Mouse (Mus musculus) embryo, embryonic 10.5 days (tissue): ENCODE results near the gene Lsm12.
A peak's percentile ranks its signal among the peaks of the same experiment; 100 is the strongest.

Experiments
- DNase-seq: peaks from one replicate; pipeline ENCODE4 v3.0.0-alpha.2; 2015; ENCODE audit warnings: low spot score

The Lsm12 gene

DNA sequence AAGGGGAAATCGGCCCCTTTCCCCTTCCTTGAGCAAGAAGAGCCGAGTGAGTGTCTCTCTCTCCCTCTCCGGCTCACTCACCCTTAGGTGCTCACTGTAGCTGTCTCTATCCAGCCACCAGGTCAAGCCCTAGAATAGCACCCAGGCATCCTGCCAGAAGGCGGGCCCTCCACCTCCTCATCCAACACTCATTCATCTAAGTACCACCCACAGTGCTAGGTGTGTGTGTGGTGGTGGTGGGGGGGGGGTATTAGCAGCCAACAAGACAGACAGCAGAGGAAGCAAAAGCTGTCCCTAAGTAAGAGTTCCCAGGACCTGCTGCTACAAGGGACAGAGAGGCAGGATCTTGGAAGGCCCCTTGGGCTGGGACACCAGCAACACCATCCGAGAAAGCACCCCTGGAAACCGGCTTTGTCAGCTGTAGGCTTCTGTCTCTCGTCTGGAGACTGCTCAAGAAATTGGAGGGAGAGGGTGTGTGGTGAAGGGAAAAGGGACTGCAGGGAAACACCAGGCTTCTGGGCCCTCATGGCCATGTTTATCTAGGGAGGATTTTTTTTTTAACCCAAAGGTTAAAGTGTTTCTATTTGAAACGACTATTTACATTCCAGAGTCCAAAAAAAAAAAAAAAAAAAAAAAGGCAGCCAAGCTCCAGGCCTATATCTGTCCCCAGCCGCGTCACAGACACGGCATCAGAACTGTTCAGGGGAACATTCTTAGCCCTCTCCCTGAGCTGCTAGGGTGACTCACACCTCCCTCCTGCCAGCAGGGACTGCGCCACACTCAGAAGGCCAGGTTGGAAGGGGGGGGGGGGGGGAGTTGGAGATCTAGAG is 31.2 kb upstream of the Lsm12 start:
- DNase-seq = no peak

DNA sequence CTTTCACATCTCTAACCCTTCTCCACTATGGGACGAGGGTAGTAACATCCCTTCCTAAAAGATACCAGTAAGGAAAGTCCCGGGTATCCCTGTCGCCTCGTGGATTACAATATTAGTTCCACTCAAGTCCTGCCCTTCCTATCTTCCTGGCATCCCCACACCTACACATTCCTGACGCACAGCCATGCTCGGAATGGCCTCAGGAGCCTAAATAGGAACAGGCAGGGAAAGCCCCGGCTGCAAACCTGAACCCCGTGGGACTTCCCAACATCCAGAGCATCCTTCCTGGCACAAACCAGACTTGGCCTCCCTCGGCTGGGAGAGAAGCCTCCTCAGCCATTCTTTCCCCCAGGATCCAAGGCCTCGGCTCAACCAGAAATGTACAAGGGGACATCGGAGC is 30.4 kb upstream of the Lsm12 start:
- DNase-seq = no peak

DNA sequence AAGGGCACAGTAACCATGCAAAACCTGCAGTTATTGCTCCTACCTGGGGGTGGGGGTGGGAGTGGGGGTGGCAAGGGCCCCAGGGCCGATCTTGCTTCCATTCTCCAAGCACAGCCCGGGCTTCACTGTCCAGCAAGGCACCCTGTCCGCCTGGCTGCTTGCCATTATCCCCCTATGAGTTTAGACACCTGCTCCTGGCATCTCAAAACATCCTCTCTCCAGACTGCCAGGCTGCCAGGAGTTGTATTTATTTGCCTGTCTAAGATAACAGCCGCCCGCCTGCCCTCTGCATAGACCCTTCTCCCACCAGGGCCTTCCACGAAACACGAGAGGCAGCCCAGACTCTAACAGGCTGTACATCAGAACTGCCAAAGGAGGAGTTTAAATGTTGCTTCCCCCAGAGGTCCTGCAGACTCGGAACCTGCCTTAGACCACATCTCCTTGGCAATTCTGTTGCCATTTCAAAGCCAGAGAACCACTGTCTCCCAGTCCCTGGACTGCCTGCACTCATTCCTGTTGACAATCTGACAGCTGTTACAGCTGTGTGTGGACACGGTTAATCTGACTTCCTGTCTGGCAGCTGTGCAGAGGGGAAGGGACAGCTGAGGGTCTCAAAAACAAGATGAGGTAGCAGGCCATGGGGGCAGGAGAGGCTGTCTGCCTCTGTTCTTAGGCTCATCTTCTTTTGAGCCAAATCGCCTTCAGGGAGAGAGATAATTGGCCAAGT is 29.5 kb upstream of the Lsm12 start:
- peak; percentile 36 for DNase-seq

DNA sequence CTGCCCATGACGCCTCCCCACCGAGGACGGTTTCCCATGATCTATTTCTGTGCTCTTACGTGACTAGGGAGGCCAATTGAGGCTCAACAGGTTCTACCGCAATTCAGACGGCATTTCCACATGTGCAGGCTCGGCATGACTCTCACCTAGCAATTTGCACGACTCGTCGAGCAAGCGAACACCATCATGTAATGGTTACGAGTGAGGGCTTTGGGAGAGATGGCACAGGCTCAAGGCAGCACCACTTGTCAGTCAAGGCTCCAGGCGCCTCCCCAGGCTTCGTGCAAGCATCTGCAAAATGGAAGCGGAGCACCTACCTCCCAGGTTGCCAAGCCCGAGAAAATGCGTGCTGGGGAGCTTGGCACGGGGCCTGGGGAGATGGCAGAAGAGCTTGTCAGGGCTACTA is 26.8 kb upstream of the Lsm12 start:
- no peak for DNase-seq

DNA sequence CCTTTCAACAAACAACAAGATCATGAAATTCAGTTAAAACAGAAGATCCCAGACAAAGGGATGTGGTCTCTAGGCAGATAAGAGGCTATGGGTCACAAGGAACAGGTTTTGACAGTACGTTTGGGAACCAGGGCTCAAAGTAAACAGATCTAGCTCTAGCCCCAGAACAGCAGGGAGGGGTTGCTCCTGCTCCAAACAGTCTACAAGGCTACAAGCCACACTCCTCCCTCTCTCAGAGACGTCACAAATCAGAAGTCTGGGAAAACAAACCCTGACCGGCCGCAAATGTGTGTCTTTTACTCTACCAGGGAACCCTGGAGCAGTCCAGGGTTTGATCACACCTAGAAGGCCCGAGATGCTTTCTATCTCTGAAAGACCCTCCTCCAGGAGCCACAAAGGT is 25.9 kb upstream of the Lsm12 start:
- DNase-seq = no peak

DNA sequence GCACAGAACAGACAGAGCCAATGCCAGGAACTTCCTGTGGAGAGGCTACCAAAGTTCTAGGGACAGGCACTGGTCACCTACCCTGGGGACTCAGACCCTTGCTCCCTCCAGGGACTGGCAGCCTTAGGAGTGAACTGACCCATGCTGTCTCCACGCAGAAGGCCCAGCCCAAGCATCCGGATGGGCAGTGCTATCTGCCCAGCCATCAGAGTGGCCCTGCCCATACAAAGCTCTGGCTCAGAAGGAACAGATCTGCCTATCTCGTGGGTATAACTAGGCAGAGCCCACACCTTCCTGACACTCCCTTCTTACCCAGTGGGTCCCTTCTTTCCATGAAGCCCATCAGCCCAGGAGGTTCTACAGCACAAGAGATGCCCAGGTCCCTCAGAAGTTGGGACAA is 25.1 kb upstream of the Lsm12 start:
- no peak for DNase-seq

DNA sequence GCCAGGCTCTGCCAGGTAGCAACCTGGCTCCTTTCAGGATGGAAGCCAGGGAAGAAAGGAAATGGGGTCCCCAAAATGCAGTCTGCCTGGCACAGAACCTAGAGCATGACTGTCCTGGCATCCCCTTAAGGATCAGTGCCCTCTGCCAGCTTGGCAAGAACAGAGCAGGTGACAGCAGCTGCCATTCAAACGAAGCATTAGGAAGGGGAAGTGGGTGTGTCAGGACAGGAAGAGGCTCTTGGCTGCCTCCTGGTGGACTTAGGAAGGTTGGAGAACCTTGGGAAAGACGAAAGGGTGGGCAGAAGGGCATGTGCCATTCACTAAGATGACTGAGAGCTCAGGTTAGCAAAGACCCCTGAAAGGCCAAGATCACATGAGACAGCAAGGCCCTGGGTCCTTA is 24.6 kb upstream of the Lsm12 start:
- DNase-seq = no peak

DNA sequence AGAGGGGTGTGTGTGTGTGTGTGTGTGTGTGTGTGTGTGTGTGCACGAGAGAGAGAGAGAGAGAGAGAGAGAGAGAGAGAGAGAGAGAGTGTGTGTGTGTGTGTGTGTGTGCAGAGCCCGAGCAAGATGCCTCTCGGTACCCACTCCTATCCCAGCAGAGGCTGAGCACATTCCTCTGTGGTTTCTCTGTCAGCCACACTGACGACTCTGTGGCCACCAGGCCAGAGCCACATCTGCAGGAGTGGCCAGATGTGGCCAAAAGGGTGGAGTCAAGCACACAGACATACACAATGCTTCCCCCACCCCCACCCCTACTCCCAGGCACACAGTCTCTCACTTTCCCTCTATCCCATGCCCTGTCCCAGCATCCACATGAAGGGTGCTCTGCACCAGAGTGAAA is 23.8 kb upstream of the Lsm12 start:
- DNase-seq = no peak

DNA sequence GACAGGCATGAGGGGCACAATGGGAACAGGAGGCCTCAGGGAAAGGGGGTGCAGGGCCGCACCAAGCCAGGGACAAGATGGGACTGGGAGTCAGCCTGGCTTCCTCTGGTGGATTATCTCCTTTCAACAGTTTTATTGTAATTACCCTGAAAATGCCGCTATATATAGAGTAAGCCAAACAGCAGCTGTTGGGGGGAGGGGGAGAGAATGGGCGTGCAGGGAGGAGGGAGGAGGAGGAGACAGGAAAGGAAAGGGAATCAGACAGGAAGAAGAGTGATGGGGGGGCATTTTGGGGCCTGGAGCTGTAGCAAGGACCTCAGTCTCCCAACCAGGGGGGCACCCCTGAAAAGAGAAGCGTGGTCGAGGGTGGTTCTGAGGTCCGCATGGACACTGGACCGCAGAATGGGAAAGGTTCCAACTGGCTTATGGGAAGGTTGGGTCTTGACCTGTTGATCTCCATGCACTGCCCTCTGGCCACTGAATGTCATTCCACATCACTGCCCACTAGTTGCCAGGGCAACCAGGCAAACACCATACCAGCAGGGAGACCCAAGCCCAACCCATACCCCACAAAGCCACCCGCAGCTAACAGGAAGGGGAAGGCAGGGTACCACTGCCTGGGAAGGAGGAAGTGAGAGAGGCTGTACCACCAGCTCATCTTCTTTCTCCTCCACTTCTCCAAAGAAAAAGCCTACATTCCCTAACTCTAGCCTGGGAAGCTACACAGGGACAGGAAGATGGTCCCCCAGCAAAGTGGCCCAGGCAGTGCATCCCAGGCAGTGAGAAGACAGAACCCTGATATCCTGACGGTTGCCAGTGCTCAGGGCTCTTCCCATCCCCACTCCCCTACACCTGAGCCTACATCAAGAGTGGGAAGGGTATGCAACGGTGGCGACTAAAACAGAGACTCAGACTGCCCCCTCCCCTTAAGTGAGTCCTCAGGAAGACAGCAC is 23.0 kb upstream of the Lsm12 start:
- DNase-seq = peak; percentile 78

DNA sequence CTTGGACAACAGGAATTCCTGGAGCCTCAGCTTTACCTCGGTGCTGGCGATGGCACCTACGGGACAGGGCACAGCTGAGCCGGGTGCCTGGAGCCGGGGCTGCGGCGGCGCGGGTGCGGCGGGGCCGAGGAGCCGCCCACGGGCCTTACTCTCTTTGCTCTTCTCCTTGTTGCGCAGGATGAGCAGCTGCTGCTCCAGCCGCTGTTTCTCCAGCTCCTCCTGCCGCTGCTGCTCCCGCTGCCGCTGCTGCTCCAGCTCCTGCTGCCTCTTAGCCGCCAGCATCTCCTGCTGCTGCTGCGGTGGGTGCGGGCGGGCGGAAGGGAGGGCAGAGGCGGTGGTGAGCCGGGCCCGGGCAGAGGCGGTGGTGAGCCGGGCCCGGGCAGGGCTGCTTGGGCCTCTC is 21.4 kb upstream of the Lsm12 start:
- DNase-seq = no peak

DNA sequence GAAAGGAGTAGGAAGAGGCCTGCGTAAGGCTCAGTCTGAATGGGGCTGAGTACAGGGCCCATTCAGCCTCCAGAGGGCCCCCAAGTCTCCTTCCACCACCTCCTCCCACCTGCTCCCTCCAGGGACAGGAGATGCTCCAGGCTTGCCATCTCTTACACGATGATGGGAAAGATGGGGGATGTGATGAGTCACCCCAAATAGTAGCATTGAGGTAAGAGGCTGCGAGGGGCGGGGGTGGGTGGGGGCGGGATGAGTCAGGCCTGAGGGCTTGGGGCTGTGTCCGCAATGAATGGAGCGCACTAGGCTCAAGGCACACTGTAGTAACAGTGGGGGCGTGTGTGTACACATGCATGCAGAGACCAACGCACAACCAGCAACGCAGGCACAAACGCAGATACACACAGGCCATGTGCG is 16.3 kb upstream of the Lsm12 start:
- no peak for DNase-seq

DNA sequence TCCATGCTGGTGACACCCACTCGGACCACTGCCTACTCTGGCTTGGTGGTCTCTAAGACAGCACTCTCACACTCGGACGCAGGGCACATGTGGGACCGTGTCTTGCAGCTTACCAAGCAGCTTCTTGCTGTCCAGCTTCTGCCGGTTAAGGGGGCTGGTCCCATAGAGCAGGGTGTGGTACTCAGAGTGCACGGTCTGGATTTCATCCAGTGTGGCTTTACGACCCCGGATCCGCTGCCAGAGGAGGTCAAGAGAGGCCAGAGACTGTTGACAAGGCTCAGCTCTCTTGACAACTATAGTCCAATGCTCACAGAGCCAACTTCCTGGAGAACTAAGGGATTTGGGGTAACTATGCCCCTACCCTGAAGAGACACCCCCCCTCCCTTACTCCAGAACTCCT is 14.8 kb upstream of the Lsm12 start:
- DNase-seq = no peak

DNA sequence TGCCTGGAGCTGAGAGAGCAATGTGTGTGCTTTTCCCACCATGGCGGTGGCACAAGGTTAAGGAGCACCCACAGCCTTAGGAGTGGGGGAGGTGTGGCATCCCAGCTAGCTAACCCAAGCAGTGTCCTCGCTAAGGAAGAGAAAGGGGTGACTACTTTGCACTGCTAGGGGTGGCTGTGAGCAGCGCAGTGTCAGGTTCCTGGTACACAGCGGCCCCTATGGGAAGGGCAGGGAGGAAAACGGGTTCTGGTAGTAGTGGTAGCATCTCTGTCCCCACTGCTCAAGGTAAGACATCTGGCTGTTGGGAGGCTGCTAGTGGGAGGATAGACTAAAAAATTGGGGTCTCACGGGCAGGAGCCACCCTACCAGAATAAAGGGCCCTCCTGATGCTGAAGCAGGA is 13.1 kb upstream of the Lsm12 start:
- no peak for DNase-seq

DNA sequence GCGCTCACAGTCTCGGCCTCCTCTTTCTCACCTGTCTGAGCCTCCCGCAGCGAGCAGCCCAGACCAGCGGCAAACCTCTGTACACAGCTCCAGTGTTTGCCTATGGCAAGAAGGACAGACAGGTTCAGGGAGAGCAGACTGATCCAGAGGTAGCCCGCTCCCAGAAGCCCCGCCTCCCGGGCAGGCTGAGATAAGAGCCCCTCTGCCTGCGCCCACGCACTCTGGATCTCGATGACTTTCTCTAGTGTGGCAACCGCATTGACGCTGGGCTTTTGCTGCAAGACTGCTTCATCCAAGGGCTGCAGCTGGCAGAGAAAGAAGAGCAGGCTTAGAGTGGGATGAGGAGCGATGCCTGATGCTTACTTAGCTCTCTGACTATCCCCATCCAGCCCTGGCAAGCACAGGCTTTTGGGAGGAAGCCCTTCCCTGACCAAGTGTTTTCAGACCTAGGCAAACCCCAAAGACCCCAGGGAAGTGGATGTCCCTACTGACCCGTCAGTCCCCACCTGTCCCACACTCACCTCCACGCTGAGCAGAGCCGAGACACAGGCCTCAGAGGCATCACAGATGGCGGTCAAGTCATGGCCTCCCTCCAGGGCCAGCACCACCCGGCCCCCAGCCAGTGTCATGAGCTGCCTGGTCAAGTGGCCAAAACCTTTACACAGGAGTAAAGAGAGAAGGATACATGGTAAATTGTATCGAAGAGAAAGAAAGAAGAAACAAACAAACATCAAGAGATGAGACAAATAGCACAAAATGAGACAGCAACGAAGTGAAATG is 11.1 kb upstream of the Lsm12 start:
- no peak for DNase-seq

DNA sequence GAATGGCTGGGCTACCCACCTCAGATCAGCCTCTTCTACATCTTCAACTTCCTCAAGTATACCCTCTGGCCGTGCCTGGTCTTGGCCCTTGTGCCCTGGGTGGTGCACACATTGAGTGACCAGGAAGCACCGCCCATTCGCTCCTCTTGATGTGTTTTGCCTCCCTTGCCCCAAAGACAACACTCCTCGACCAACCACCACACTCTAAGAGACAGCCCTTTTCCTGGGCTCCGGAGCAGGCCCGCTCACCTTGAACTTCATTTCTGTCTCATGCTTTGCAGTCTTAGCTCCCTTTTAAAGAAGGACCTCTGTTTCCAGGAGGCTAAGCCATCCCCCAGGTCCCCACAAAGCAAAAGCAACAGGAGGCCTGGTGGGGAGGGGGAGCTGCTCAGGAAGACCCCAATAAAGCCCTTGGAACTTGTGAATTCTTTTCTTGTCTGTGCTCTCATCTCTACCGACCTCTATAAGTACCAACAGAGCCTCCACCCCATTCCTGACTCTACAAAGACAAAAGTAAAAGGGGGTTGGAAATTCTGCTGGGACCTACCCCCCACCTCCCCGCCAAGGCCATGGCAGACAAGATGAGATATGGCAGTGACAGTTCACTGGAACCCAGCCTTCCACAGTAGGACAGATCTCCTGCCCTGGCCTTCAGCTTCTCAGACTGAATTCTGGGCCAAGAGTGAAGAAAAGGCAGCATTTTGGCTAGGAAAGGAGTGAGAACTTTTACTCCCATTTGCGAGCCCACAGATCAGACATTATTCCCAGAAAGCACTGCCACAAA is 8.8 kb upstream of the Lsm12 start:
- DNase-seq = no peak

DNA sequence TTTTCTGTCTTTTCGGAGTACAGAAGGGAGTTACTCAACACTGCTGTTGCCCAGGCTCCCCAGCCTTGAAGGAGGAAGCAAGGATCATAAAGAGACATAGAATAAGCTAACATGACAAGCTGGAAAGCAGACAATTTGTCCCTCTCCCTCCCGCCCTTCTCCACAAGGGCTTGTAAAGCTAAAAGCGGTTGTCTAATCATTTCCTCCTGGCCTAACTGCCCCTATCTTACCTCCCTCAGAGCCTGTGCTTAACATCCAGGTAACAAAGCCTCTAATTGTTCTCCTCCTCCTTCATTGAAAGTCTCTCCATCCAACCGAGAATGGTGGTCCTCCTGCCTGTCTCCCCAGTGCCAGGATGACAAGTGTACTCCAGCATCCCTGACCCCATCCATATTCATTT is 5.8 kb upstream of the Lsm12 start:
- no peak for DNase-seq

DNA sequence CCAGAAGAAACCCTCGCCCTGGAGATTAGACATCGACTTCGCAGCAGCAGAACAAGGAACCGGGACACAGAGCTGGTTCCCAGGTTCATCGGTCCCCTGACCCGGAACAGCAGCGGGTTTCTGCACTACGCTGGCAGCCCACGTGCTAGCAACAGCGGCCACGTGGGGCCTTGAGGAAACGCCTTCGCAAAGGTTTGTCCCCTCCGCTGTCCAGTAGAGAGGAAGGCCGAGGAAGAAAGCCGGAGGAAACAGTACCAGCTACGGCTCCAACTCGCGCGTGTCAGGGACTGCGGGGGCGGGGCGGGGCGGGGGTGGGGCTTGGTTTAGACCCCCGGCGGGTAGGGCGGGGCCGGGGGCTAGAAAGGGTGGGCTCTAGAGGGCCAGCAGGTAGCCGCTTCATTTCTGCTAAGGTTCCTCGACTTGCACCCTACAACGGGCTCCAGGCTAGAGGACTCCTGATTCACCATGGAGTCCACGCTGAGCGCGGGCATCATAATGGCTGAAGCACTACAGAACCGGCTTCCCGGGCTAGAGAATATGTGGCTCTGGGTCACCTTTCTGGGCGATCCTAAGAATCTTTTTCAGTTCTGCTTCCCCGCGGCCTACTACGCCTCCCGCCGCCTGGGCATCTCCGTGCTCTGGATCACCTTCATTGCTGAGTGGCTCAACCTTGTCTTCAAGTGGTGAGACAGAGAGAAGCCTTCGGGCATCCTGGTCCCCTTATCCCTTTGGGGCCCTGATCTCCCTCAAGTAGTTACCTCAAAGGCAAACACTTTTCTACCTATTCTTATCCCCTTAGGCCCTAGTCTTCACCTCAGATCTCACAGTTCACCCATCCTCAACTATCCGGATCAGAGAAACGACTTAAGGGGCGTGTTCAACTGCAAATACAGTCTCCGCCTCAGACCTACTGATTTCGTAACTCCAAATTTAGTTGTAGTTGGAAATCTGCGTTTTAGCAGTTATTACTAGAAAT is 4.7 kb upstream of the Lsm12 start, which contains the start of gene G6pc3:
G6pc3 (plus strand) TSS at position 160 of the 976 bp plus-strand sequence.
- DNase-seq = peak; percentile 96

DNA sequence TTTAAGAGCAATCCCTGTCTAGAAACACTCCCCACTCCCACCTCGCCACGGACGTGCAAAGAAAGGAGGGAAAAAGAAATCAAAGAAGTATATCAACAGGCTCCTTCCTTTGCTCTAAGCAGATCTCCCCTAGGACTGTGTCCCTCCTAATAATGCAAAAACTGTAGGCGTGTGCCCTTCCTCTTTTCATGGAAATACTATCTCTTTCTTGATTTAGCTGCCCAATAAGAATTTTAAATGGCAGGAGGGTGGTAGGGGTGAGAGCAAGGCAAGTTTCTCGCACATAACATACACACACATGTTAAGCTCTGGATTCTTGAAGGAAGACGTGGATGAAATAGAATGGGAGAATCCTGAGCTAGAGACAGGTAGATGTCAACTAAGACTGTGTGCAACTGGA is 3.9 kb upstream of the Lsm12 start:
- no peak for DNase-seq

DNA sequence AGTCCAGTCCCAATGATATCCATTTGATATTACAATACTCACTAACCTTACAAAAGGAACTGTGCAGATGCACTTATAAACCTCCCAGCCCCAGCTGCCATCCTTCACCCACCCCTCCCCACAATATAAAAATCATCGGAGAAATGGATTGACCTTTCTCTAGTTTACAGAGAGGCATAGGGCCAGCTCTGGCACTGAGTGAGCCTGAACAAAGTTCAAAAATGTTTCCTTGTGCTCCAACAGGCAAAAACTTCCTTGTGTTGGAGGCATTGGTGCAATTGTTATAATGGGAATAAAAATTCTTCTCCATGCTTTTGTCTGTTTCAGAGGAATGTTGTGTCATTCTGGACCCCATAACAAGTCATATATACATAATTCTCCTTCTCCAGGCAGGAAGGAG is 1.1 kb upstream of the Lsm12 start:
- DNase-seq = no peak

DNA sequence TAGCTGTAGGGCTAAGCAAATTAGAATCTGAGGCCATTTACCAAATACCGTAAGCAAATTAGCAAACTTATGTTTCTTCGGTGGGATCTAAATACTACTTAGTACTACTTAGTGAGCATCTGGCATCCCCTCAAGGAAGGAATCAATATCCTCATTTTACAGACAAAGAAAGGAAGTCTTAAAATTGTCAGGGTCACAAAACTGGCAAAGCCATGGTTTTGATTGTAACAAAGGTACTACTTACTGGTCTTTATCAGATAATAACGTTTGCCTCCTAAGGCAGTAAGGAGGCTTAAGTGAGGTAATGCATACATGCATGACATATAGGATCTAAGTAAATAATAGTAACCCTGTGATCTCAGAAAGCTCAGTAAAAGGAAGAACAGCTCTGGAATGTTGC is 581 bp upstream of the Lsm12 start:
- no peak for DNase-seq
